Mouse (Mus musculus): ENCODE data around the gene Gm20509. TPM values are rescaled to one million over a fixed set of nuclear protein-coding genes. Genes with fewer than 3 reads are reported as not detected.

Gm20509 gene
- polyA plus RNA-seq, 1 experiment, result not detected

GRCm38 (mm10) chr9:73165631-73166030 lies 63.4 kb downstream of the Gm20509 start:
- 58% methylated on average over 4 of the region's 4 CpGs for WGBS
- no peak for DNase-seq (ENCODE audit: low read depth, low spot score)

Other genes with a start within 250 kb of the Gm20509 start
- gene Pygo1, start 176.8 kb upstream of the Gm20509 start, polyA plus RNA-seq (2012; rRNA removed), result 0.23 and 0.24 TPM in 2 replicates
- gene Dyx1c1, start 143.7 kb upstream of the Gm20509 start, polyA plus RNA-seq (2012; rRNA removed), result 0.08 and 0.12 TPM in 2 replicates
- not detected in 2 replicates for gene Gm44503, start 143.6 kb upstream of the Gm20509 start, polyA plus RNA-seq (2012; rRNA removed)
- 5.7 and 7.2 TPM in 2 replicates for gene Ccpg1os, start 117.1 kb upstream of the Gm20509 start, polyA plus RNA-seq (2012; rRNA removed)
- gene Ccpg1, start 117.0 kb upstream of the Gm20509 start, polyA plus RNA-seq (2012; rRNA removed), result 5.8 and 6.6 TPM in 2 replicates
- 5.8 and 8.9 TPM in 2 replicates for gene Pigb, start 62.1 kb upstream of the Gm20509 start, polyA plus RNA-seq (2012; rRNA removed)
- gene Rab27a, start 57.6 kb upstream of the Gm20509 start, polyA plus RNA-seq (2012; rRNA removed), result 9.4 TPM in 2 replicates
- gene Khdc3, start 634 bp upstream of the Gm20509 start, polyA plus RNA-seq (2012; rRNA removed), result 0.10 and 0.15 TPM in 2 replicates
- gene Rsl24d1, start 11.0 kb downstream of the Gm20509 start, polyA plus RNA-seq (2012; rRNA removed), result 16.6 and 20.9 TPM in 2 replicates